Mouse (Mus musculus): ENCODE measurements around the gene Prkce.

- TF ChIP-seq POLR2A (IDR thresholded peaks at IDR 0.05; ENCODE audit: low read depth, low read length) (no peak), CTCF (IDR thresholded peaks at IDR 0.05; ENCODE audit: extremely low read depth, insufficient read length, insufficient replicate concordance, low read depth, low read length) (no peak)
Measured at GRCm38 (mm10) chr17:86703336-86703735, 535.8 kb downstream of the Prkce start.

All from small intestine, adult 2 months (tissue).